Mouse (Mus musculus): ENCODE data around the gene Angptl8. TPM values are rescaled to one million over a fixed set of nuclear protein-coding genes. Genes with fewer than 3 reads are reported as not detected.
A peak's percentile ranks its signal among the peaks of the same experiment; 100 is the strongest.

The Angptl8 gene
- polyA plus RNA-seq, 1 experiment from 2014 or later: 2.7 TPM

Small RNA genes lying within 50 kb of the gene (microRNA-seq; reads per million reads assigned to microRNA genes)
- gene Mir7083: 9.7 reads per million, percentile 23 among the genes with 10 or more reads in this experiment

Other genes with a start within 250 kb of the Angptl8 start
- gene Timm29, start 242.8 kb upstream of the Angptl8 start, polyA plus RNA-seq (2015; fragmentation: Nextera tagmentation; extraction: Ambion mirVana): 22.2 and 24.2 TPM in 2 replicates
- 30.0 and 38.8 TPM in 2 replicates for gene Yipf2, start 242.7 kb upstream of the Angptl8 start, polyA plus RNA-seq (2015; fragmentation: Nextera tagmentation; extraction: Ambion mirVana)
- gene Smarca4, start 219.3 kb upstream of the Angptl8 start, polyA plus RNA-seq (2015; fragmentation: Nextera tagmentation; extraction: Ambion mirVana): 68.3 and 74.0 TPM in 2 replicates
- gene Ldlr, start 112.0 kb upstream of the Angptl8 start, polyA plus RNA-seq (2015; fragmentation: Nextera tagmentation; extraction: Ambion mirVana): 33.4 and 36.0 TPM in 2 replicates
- gene Spc24, start 75.2 kb upstream of the Angptl8 start, polyA plus RNA-seq (2015; fragmentation: Nextera tagmentation; extraction: Ambion mirVana): 134 and 144 TPM in 2 replicates
- gene Kank2, start 36.8 kb upstream of the Angptl8 start, polyA plus RNA-seq (2015; fragmentation: Nextera tagmentation; extraction: Ambion mirVana): 25.5 and 26.3 TPM in 2 replicates
- 62.6 and 63.7 TPM in 2 replicates for gene Dock6, start 17.1 kb downstream of the Angptl8 start, polyA plus RNA-seq (2015; fragmentation: Nextera tagmentation; extraction: Ambion mirVana)
- 20.9 and 23.5 TPM in 2 replicates for gene Rab3d, start 82.7 kb downstream of the Angptl8 start, polyA plus RNA-seq (2015; fragmentation: Nextera tagmentation; extraction: Ambion mirVana)
- gene Ccdc159, start 92.0 kb downstream of the Angptl8 start, polyA plus RNA-seq (2015; fragmentation: Nextera tagmentation; extraction: Ambion mirVana): 5.9 and 6.4 TPM in 2 replicates
- gene Tmem205, start 92.0 kb downstream of the Angptl8 start, polyA plus RNA-seq (2015; fragmentation: Nextera tagmentation; extraction: Ambion mirVana): 58.8 and 65.3 TPM in 2 replicates
- gene Plppr2, start 101.5 kb downstream of the Angptl8 start, polyA plus RNA-seq (2015; fragmentation: Nextera tagmentation; extraction: Ambion mirVana): 7.7 and 8.2 TPM in 2 replicates
- gene Swsap1, start 120.2 kb downstream of the Angptl8 start, polyA plus RNA-seq (2015; fragmentation: Nextera tagmentation; extraction: Ambion mirVana): 5.4 and 6.2 TPM in 2 replicates
- gene Epor, start 128.0 kb downstream of the Angptl8 start, polyA plus RNA-seq (2015; fragmentation: Nextera tagmentation; extraction: Ambion mirVana): 7.5 and 10.3 TPM in 2 replicates
- 8.8 and 9.1 TPM in 2 replicates for gene Rgl3, start 153.9 kb downstream of the Angptl8 start, polyA plus RNA-seq (2015; fragmentation: Nextera tagmentation; extraction: Ambion mirVana)
- 6.6 and 8.1 TPM in 2 replicates for gene Ccdc151, start 167.1 kb downstream of the Angptl8 start, polyA plus RNA-seq (2015; fragmentation: Nextera tagmentation; extraction: Ambion mirVana)
- gene Prkcsh, start 167.3 kb downstream of the Angptl8 start, polyA plus RNA-seq (2015; fragmentation: Nextera tagmentation; extraction: Ambion mirVana): 121 TPM in 2 replicates
- gene Elavl3, start 216.5 kb downstream of the Angptl8 start, polyA plus RNA-seq (2015; fragmentation: Nextera tagmentation; extraction: Ambion mirVana): 0.18 and 0.35 TPM in 2 replicates
- not detected in 2 replicates for gene Gm49318, start 235.7 kb downstream of the Angptl8 start, polyA plus RNA-seq (2015; fragmentation: Nextera tagmentation; extraction: Ambion mirVana)
- gene Zfp653, start 235.9 kb downstream of the Angptl8 start, polyA plus RNA-seq (2015; fragmentation: Nextera tagmentation; extraction: Ambion mirVana): 12.8 and 15.0 TPM in 2 replicates
- 28.9 and 31.9 TPM in 2 replicates for gene Ecsit, start 249.9 kb downstream of the Angptl8 start, polyA plus RNA-seq (2015; fragmentation: Nextera tagmentation; extraction: Ambion mirVana)

All from lung, embryonic 16.5 days (tissue).